Mouse (Mus musculus): ENCODE data around the gene Ascc1.

- TF ChIP-seq POLR2A (IDR thresholded peaks at IDR 0.05; ENCODE audit: extremely low read depth, insufficient read depth, low read length) (no peak), CTCF (IDR thresholded peaks at IDR 0.05; ENCODE audit: low read depth, low read length) (no peak)
These were observed 37.3 kb upstream of the Ascc1 start for GRCm38 (mm10) chr10:59965362-59965695.

Measured in liver, adult 2 months (tissue).